Mouse (Mus musculus) hindbrain, postnatal 0 days (tissue): ENCODE measurements around the gene Cfap299. TPM values are rescaled to one million over a fixed set of nuclear protein-coding genes. Genes with fewer than 3 reads are reported as not detected.

Experiments used
- ATAC-seq: fragments of 200-750 bp; cut with Nextera tagmentation; 2 replicates; pipeline ENCODE4 v1.8.0; 2017; ENCODE audit warnings: mild to moderate bottlenecking, moderate TSS enrichment, moderate library complexity
- DNase-seq: peaks from one replicate; pipeline ENCODE4 v3.0.0-alpha.2; 2015; ENCODE audit warnings: low spot score
- H3K27ac ChIP-seq: fragments of 300-500 bp; sonication (generic); 2 replicates; pipeline ENCODE4 v1.5.1; 2014; ENCODE audit warnings: mild to moderate bottlenecking
- H3K27me3 ChIP-seq: fragments of 300-500 bp; sonication (generic); 2 replicates; pipeline ENCODE4 v1.6.1; 2014; ENCODE audit warnings: low read length, mixed read lengths; ENCODE audit not compliant: insufficient read depth
- H3K36me3 ChIP-seq: fragments of 300-500 bp; sonication (generic); 2 replicates; pipeline ENCODE4 v1.6.1; 2014; ENCODE audit warnings: low read length, mixed read lengths; ENCODE audit not compliant: insufficient read depth
- H3K4me1 ChIP-seq: fragments of 300-500 bp; sonication (generic); 2 replicates; pipeline ENCODE4 v1.6.1; 2014; ENCODE audit warnings: antibody characterized with exemption, low read length, mixed read lengths; ENCODE audit not compliant: insufficient read depth
- H3K4me2 ChIP-seq: fragments of 300-500 bp; sonication (generic); 2 replicates; pipeline ENCODE4 v1.6.1; 2014; ENCODE audit warnings: low read depth, mild to moderate bottlenecking, low read length, moderate library complexity, mixed read lengths
- H3K4me3 ChIP-seq: fragments of 300-500 bp; sonication (generic); 2 replicates; pipeline ENCODE4 v1.5.1; 2014; ENCODE audit warnings: low read length
- H3K9ac ChIP-seq: fragments of 300-500 bp; sonication (generic); replicated peaks from 2 replicates; pipeline ENCODE4 v1.6.1; 2014; ENCODE audit warnings: mild to moderate bottlenecking, low read length, moderate library complexity, mixed read lengths
- H3K9me3 ChIP-seq: fragments of 300-500 bp; sonication (generic); 2 replicates; pipeline ENCODE4 v1.6.1; 2016; ENCODE audit warnings: low read length, mixed read lengths
- CTCF ChIP-seq: IDR thresholded peaks from 2 replicates; pipeline ENCODE4 v1.5.1; 2016; ENCODE audit warnings: antibody characterized with exemption, control low read depth, low read depth
- WGBS: fragments of 180-500 bp; shearing (Covaris S2); extraction: QIAGEN DNeasy Blood & Tissue Kit; methylation state at CpG from one replicate; pipeline ENCODE4 v1.1.7; 2014; 5-methylcytosine and 5-hydroxymethylcytosine counted together
- polyA plus RNA-seq: library from polyadenylated mRNA; unstranded; fragments of >200 nt; fragmentation: Nextera tagmentation; extraction: Ambion mirVana; gene quantifications from 2 replicates; pipeline ENCODE4 v1.2.1, GENCODE M21; 2015
- total RNA-seq: library from RNA; depleted of rRNA; stranded (reverse); fragments of >200 nt; gene quantifications from 2 replicates; pipeline ENCODE4 v1.2.3, GENCODE M21; 2014

Gene Cfap299
- total and polyA plus RNA-seq, 2 experiments from 2014 or later = 1.0 to 2.3 TPM

DNA sequence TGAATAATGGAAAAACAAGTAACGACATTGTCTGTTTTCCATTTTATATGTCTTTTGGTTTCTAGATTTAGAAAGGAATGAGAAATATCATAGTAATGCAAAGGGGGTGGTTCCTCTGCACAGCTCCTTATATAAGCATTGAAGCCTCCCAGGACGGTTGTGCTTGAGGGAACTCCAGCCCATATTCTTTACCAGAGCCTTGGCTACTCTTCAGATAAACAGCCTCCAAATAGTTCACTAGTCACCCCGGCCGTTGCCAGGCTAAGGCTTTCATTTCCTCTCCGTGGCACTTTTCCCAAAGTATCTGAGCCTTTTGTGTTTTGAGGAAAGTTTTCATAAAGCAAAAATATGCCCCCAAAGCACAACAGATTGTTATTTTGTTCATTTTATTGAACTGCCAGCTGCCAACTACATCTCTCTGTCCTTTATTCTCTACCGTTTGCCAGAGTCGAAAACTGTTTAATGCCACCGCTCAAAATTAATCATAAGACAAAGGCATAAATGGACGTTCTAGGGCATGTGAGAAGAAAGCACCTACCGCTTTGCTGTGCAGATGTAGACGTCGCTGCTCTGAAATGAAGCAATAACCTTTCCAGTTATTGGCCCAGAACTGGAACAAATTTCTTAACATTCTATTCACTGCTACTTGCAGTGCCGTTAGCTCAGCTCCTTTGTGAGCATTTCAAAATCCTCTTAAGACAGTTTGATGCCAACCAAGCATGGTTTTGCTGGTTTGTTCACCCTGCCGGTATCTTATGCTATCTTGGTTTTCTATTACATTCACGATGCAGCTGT is 433.0 kb downstream of the Cfap299 start:
- H3K36me3 ChIP-seq = no peaks in the 10 kb centered on the region
- H3K4me3 ChIP-seq = no peak overlapping the region
- no peaks in the 10 kb centered on the region for H3K27me3 ChIP-seq
- ATAC-seq = peak; percentile 75
- no peaks in the 10 kb centered on the region for H3K4me1 ChIP-seq
- H3K27ac ChIP-seq = no peak overlapping the region
- no peak overlapping the region for H3K9ac ChIP-seq
- no peaks in the 10 kb centered on the region for H3K9me3 ChIP-seq
- WGBS = 48% methylated on average over 15 of the region's 15 CpGs
- TF ChIP-seq CTCF = no peak
- peak overlapping the region; percentile 5; the same call in 1 of the 2 replicates for H3K4me2 ChIP-seq
- peak; percentile 49 for DNase-seq

DNA sequence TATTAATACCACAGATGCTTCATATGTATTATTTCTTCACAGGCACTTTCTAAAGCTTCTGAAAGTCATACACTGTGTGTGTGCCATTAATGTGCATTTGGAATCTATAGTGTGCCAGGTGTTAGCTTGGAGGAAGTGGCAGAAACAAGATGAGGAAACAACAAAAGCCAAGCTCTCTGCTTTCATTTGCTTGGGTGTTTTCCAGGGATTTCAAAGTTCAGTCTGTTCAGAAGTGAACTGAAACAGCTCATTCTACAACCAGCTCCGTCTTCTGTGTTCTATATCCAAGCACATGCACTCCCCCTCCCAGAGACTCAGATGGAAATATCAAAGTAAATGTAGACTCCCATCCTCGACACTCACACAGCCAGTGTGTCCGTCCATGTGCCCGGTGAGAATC is 449.5 kb downstream of the Cfap299 start:
- Histone ChIP-seq H3K27ac (no peak overlapping the region), H3K9ac (no peak overlapping the region), H3K27me3 (no peaks in the 10 kb centered on the region), H3K4me3 (no peak overlapping the region), H3K4me2 (no peak overlapping the region), H3K4me1 (no peaks in the 10 kb centered on the region), H3K36me3 (no peaks in the 10 kb centered on the region), H3K9me3 (no peaks in the 10 kb centered on the region)
- WGBS = 73% methylated on average over 4 of the region's 4 CpGs
- TF ChIP-seq CTCF = no peak
- no peak for ATAC-seq
- DNase-seq = no peak

- 95% methylated on average over 7 of the region's 7 CpGs for WGBS
- TF ChIP-seq CTCF = no peak
- Histone ChIP-seq H3K9ac (no peak overlapping the region), H3K4me3 (no peak overlapping the region), H3K9me3 (no peaks in the 10 kb centered on the region), H3K27me3 (no peaks in the 10 kb centered on the region), H3K27ac (no peak overlapping the region), H3K4me2 (no peak overlapping the region), H3K36me3 (no peaks in the 10 kb centered on the region), H3K4me1 (no peaks in the 10 kb centered on the region)
- ATAC-seq (no peak), DNase-seq (no peak)
Measured at GRCm38 (mm10) chr5:98782066-98782465, 453.0 kb downstream of the Cfap299 start.

- no peak overlapping the region for H3K27ac ChIP-seq
- no peaks in the 10 kb centered on the region for H3K9me3 ChIP-seq
- no peaks in the 10 kb centered on the region for H3K4me1 ChIP-seq
- no peaks in the 10 kb centered on the region for H3K36me3 ChIP-seq
- H3K9ac ChIP-seq = no peak overlapping the region
- no peak overlapping the region for H3K4me3 ChIP-seq
- H3K27me3 ChIP-seq = no peaks in the 10 kb centered on the region
- 79% methylated on average over 4 of the region's 4 CpGs for WGBS
- ATAC-seq (no peak), DNase-seq (no peak)
- no peak overlapping the region for H3K4me2 ChIP-seq
- TF ChIP-seq CTCF = no peak
Measured at GRCm38 (mm10) chr5:98787735-98788134, 458.6 kb downstream of the Cfap299 start.

DNA sequence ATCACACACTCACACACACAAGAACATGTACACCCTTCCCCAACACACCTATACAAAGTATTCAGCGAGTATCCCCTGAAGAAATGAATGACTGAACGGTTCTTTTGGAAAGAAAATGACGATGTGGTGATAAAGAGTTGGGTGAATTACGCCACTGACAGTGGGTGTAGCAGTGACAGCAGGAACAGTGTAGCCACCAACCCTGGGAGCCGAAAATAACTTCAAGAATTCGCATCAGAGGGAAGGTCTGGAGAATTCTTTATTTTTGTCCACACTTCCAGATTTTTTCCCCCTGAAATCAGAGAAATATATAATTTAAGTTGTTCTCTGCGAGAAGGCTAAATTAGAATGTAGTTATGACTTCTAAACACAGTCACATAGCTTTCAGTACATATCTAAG is 459.5 kb downstream of the Cfap299 start:
- H3K4me3 ChIP-seq = no peak overlapping the region
- 89% methylated on average over 7 of the region's 7 CpGs for WGBS
- TF ChIP-seq CTCF = no peak
- DNase-seq = no peak
- ATAC-seq = no peak
- H3K4me1 ChIP-seq = no peaks in the 10 kb centered on the region
- H3K4me2 ChIP-seq = no peak overlapping the region
- no peaks in the 10 kb centered on the region for H3K27me3 ChIP-seq
- H3K9me3 ChIP-seq = no peaks in the 10 kb centered on the region
- no peak overlapping the region for H3K9ac ChIP-seq
- no peak overlapping the region for H3K27ac ChIP-seq
- H3K36me3 ChIP-seq = no peaks in the 10 kb centered on the region

DNA sequence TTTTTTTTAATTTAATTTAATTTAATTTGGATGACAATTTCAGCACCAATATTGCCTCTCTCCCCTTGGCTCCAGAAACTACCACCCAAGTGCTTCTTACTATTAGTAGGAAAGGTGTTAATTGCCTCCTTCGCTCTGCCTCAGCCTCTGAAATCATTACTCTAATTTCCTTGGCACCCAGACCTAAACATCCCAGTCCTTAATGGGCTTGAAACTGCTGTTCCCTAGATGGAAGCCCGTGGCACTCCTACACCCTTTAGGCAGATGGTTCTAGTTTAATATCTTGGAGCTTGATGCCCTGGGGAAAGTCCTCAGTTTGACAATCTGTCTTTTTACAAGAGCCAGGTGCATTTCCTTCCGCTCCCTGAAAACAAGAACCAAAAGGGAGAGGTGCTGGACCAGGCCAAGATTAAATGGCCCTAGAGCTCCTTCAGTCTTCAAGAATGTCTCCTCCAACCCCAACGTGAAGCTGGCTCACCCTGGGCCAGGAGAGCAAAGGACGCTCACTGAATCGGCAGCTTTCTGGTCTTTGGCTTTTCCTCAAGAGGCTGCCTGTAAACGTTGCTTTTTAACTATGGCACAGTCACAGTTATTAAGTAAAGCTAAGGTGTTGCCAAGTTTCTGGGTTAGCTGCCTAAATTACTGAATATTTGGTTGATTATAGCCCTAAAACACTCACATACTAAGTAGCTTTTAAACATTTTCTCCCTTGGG is 461.9 kb downstream of the Cfap299 start:
- Histone ChIP-seq H3K27me3 (no peaks in the 10 kb centered on the region), H3K9me3 (no peaks in the 10 kb centered on the region), H3K36me3 (no peaks in the 10 kb centered on the region), H3K4me3 (no peak overlapping the region), H3K9ac (no peak overlapping the region), H3K4me2 (no peak overlapping the region), H3K27ac (no peak overlapping the region), H3K4me1 (no peaks in the 10 kb centered on the region)
- DNase-seq (peak; percentile 26), ATAC-seq (no peak)
- TF ChIP-seq CTCF = no peak
- WGBS = 44% methylated on average over 7 of the region's 7 CpGs

DNA sequence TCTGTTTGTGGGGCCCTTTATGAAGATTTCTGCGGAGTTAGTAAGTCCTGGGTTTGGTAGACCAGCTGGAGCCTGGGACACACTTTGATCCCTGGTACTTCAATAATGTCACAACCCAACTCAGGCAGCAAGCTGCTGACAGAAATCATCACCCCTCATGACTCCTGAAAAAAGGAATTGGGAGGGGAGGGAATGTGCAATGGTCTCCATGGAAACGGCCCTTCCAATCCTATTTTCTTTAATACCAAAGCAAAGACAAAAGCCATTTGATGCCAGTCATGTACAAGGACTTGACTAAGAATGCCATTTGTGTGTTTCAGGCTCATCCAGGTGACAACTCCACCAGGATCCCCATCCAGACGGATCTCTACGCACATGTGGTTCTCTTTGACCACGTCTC is 472.4 kb downstream of the Cfap299 start:
- H3K9ac ChIP-seq = no peak overlapping the region
- TF ChIP-seq CTCF = no peak
- no peaks in the 10 kb centered on the region for H3K27me3 ChIP-seq
- no peak for ATAC-seq
- no peak overlapping the region for H3K4me2 ChIP-seq
- H3K9me3 ChIP-seq = no peaks in the 10 kb centered on the region
- H3K4me1 ChIP-seq = no peaks in the 10 kb centered on the region
- no peaks in the 10 kb centered on the region for H3K36me3 ChIP-seq
- WGBS = 39% methylated on average over 5 of the region's 5 CpGs
- H3K27ac ChIP-seq = no peak overlapping the region
- H3K4me3 ChIP-seq = no peak overlapping the region
- peak; percentile 18 for DNase-seq
